Mouse (Mus musculus) E14TG2a.4 (cell line): ENCODE data around the gene Atxn1.

Experiments
- CTCF ChIP-seq: conservative IDR thresholded peaks from 2 replicates; pipeline ENCODE4 v1.5.1; 2014; ENCODE audit warnings: low read length
- NANOG ChIP-seq: IDR thresholded peaks from 2 replicates; pipeline ENCODE4 v1.6.1; 2014; ENCODE audit warnings: borderline replicate concordance, low read length, mixed read lengths
- POU5F1 ChIP-seq: IDR thresholded peaks from 2 replicates; pipeline ENCODE4 v1.6.1; 2014; ENCODE audit warnings: low read length, borderline replicate concordance

- no peak for TF ChIP-seq CTCF
- no peak for TF ChIP-seq NANOG
- TF ChIP-seq POU5F1: no peak
Measured at GRCm38 (mm10) chr13:45961871-45962630, 2.8 kb downstream of the Atxn1 start.
